Mouse (Mus musculus) intestine, embryonic 15.5 days (tissue): ENCODE results near the gene Tex9. TPM values are rescaled to one million over a fixed set of nuclear protein-coding genes. Genes with fewer than 3 reads are reported as not detected.
"Not testable (repeated sequence)": the region's sequence is repeated elsewhere in the genome, so short reads cannot be mapped to it uniquely, and the experiment has no call there.

ENCODE experiments used
- ATAC-seq: fragments of 200-750 bp; cut with Nextera tagmentation; 2 replicates; pipeline ENCODE4 v1.8.0; 2017; ENCODE audit warnings: moderate TSS enrichment, moderate library complexity
- H3K27ac ChIP-seq: fragments of 300-500 bp; sonication (generic); 2 replicates; pipeline ENCODE4 v1.5.1; 2015; ENCODE audit warnings: mild to moderate bottlenecking, inconsistent platforms
- H3K27me3 ChIP-seq: fragments of 300-500 bp; sonication (generic); replicated peaks from 2 replicates; pipeline ENCODE4 v1.6.1; 2015; ENCODE audit warnings: inconsistent platforms
- H3K36me3 ChIP-seq: fragments of 300-500 bp; sonication (generic); 2 replicates; pipeline ENCODE4 v1.6.1; 2015; ENCODE audit warnings: inconsistent platforms
- H3K4me1 ChIP-seq: fragments of 300-500 bp; sonication (generic); replicated peaks from 2 replicates; pipeline ENCODE4 v1.6.1; 2015; ENCODE audit warnings: inconsistent platforms
- H3K4me2 ChIP-seq: fragments of 300-500 bp; sonication (generic); replicated peaks from 2 replicates; pipeline ENCODE4 v1.6.1; 2015; ENCODE audit warnings: mild to moderate bottlenecking, inconsistent platforms
- H3K4me3 ChIP-seq: fragments of 300-500 bp; sonication (generic); replicated peaks from 2 replicates; pipeline ENCODE4 v1.5.1; 2015; ENCODE audit warnings: inconsistent platforms
- H3K9ac ChIP-seq: fragments of 300-500 bp; sonication (generic); 2 replicates; pipeline ENCODE4 v1.6.1; 2015; ENCODE audit warnings: inconsistent platforms
- H3K9me3 ChIP-seq: fragments of 300-500 bp; sonication (generic); 2 replicates; pipeline ENCODE4 v1.6.1; 2016; ENCODE audit warnings: inconsistent platforms
- WGBS: fragments of 180-500 bp; shearing (Covaris S2); methylation state at CpG from one replicate; pipeline ENCODE4 v1.1.7; 2015; 5-methylcytosine and 5-hydroxymethylcytosine counted together
- polyA plus RNA-seq: library from polyadenylated mRNA; unstranded; fragments of >200 nt; fragmentation: Nextera tagmentation; extraction: Ambion mirVana; gene quantifications from 2 replicates; pipeline ENCODE4 v1.2.1, GENCODE M21; 2015

The Tex9 gene
- polyA plus RNA-seq, 1 experiment from 2014 or later: 21.1 TPM

- H3K27ac ChIP-seq, H3K27me3 ChIP-seq, ATAC-seq, H3K36me3 ChIP-seq, H3K4me2 ChIP-seq, H3K4me1 ChIP-seq, H3K4me3 ChIP-seq, H3K9me3 ChIP-seq, H3K9ac ChIP-seq: not testable (repeated sequence)
- WGBS: 79% methylated on average over 4 of the region's 4 CpGs
These were observed 90.2 kb downstream of the Tex9 start for GRCm38 (mm10) chr9:72401769-72402168.

Other genes starting within 250 kb of the Tex9 start
- 21.6 and 24.6 TPM in 2 replicates for gene Zfp280d, start 217.4 kb downstream of the Tex9 start, polyA plus RNA-seq
- gene Mns1, start 54.2 kb downstream of the Tex9 start, polyA plus RNA-seq: 16.9 and 17.4 TPM in 2 replicates
- 10.2 and 10.9 TPM in 2 replicates for gene Rfx7, start 40.0 kb upstream of the Tex9 start, polyA plus RNA-seq
- gene Nedd4, start 170.1 kb upstream of the Tex9 start, polyA plus RNA-seq: 462 and 512 TPM in 2 replicates